Mouse (Mus musculus) embryonic fibroblast, embryonic 13.5 days (primary cell): Measurements from ENCODE around the gene Prdm10.

Experiments
- CTCF ChIP-seq: IDR thresholded peaks from 2 replicates; pipeline ENCODE4 v1.5.1; 2011; ENCODE audit warnings: mild to moderate bottlenecking, control low read depth, low read length, moderate library complexity, borderline replicate concordance; ENCODE audit not compliant: insufficient read depth
- POLR2A ChIP-seq: IDR thresholded peaks from 2 replicates; pipeline ENCODE4 v1.6.1; 2011; ENCODE audit warnings: low read depth, mild to moderate bottlenecking, control low read depth, low read length, moderate library complexity

- TF ChIP-seq CTCF: no peak
- TF ChIP-seq POLR2A: no peak
These were observed 3.6 kb downstream of the Prdm10 start for GRCm38 (mm10) chr9:31283911-31284310.
